Mouse (Mus musculus) liver, adult 2 months (tissue): ENCODE measurements at regions not wholly inside any gene's neighbourhood (a gene's known extent, or its start where the extent isn't known, plus 50 kb on each side); places are given as distances from the start of the nearest gene placed in this dataset.

ENCODE experiments used
- CTCF ChIP-seq: fragments of 200-500 bp; IDR thresholded peaks from 2 replicates; pipeline ENCODE4 v1.5.1; 2011; ENCODE audit warnings: low read depth, low read length, control low read depth
- POLR2A ChIP-seq: fragments of 200-500 bp; IDR thresholded peaks from 2 replicates; pipeline ENCODE4 v1.6.1; 2011; ENCODE audit warnings: low read length, control low read depth; ENCODE audit not compliant: insufficient read depth; ENCODE audit errors: extremely low read depth

- TF ChIP-seq POLR2A = no peak
- TF ChIP-seq CTCF = no peak
Measured at GRCm38 (mm10) chr13:72815236-72815932, 186.8 kb downstream of the Irx2 start.
